Mouse (Mus musculus) lung, embryonic 15.5 days (tissue): Measurements from ENCODE around the gene 4931428F04Rik. TPM values are rescaled to one million over a fixed set of nuclear protein-coding genes. Genes with fewer than 3 reads are reported as not detected.
"Not testable (repeated sequence)": the region's sequence is repeated elsewhere in the genome, so short reads cannot be mapped to it uniquely, and the experiment has no call there.

Experiments
- ATAC-seq: fragments of 200-750 bp; cut with Nextera tagmentation; 2 replicates; pipeline ENCODE4 v1.8.0; 2017; ENCODE audit warnings: moderate number of reproducible peaks, borderline replicate concordance; ENCODE audit not compliant: low FRiP score, low TSS enrichment; ENCODE audit errors: extremely low read depth
- H3K27ac ChIP-seq: fragments of 300-500 bp; sonication (generic); 2 replicates; pipeline ENCODE4 v1.5.1; 2015; ENCODE audit warnings: moderate library complexity, mild to moderate bottlenecking, inconsistent platforms
- H3K27me3 ChIP-seq: fragments of 300-500 bp; sonication (generic); 2 replicates; pipeline ENCODE4 v1.6.1; 2015; ENCODE audit warnings: inconsistent platforms
- H3K36me3 ChIP-seq: fragments of 300-500 bp; sonication (generic); 2 replicates; pipeline ENCODE4 v1.6.1; 2015; ENCODE audit warnings: inconsistent platforms
- H3K4me1 ChIP-seq: fragments of 300-500 bp; sonication (generic); 2 replicates; pipeline ENCODE4 v1.6.1; 2015; ENCODE audit warnings: inconsistent platforms
- H3K4me2 ChIP-seq: fragments of 300-500 bp; sonication (generic); 2 replicates; pipeline ENCODE4 v1.6.1; 2015; ENCODE audit warnings: inconsistent platforms, mild to moderate bottlenecking, moderate library complexity
- H3K4me3 ChIP-seq: fragments of 300-500 bp; sonication (generic); 2 replicates; pipeline ENCODE4 v1.5.1; 2015; ENCODE audit warnings: mild to moderate bottlenecking, inconsistent platforms
- H3K9ac ChIP-seq: fragments of 300-500 bp; sonication (generic); 2 replicates; pipeline ENCODE4 v1.6.1; 2015; ENCODE audit warnings: inconsistent platforms
- H3K9me3 ChIP-seq: fragments of 300-500 bp; sonication (generic); 2 replicates; pipeline ENCODE4 v1.6.1; 2016; ENCODE audit warnings: inconsistent platforms
- WGBS: fragments of 180-500 bp; shearing (Covaris S2); methylation state at CpG from one replicate; pipeline ENCODE4 v1.1.7; 2015; 5-methylcytosine and 5-hydroxymethylcytosine counted together
- polyA plus RNA-seq: library from polyadenylated mRNA; unstranded; fragments of >200 nt; fragmentation: Nextera tagmentation; extraction: Ambion mirVana; gene quantifications from 2 replicates; pipeline ENCODE4 v1.2.1, GENCODE M21; 2015

Gene 4931428F04Rik
- polyA plus RNA-seq, 1 experiment from 2014 or later = 10.0 TPM

GRCm38 (mm10) chr8:105254152-105254965, 35.3 kb downstream of the 4931428F04Rik start:
- Histone ChIP-seq H3K27ac (peak overlapping the region; percentile 84), H3K9ac (peak overlapping the region; percentile 54), H3K36me3 (peaks cover 39% of the 10 kb centered on the region), H3K4me2 (peak overlapping the region; percentile 97), H3K9me3 (no peaks in the 10 kb centered on the region), H3K4me3 (peak overlapping the region; percentile 54), H3K4me1 (peaks cover 37% of the 10 kb centered on the region), H3K27me3 (peaks cover 30% of the 10 kb centered on the region)
- peak; percentile 89 for ATAC-seq
- under 1% methylated on average over 74 of the region's 74 CpGs for WGBS

- WGBS = 42% methylated on average over 20 of the region's 20 CpGs
- Histone ChIP-seq H3K4me1 (peaks cover 31% of the 10 kb centered on the region), H3K27ac (no peak overlapping the region), H3K9ac (peak overlapping the region; percentile 54; the same call in 1 of the 2 replicates), H3K4me2 (peak overlapping the region; percentile 97), H3K27me3 (peaks cover 24% of the 10 kb centered on the region), H3K9me3 (no peaks in the 10 kb centered on the region), H3K4me3 (peak overlapping the region; percentile 54), H3K36me3 (peaks cover 45% of the 10 kb centered on the region)
- no peak for ATAC-seq
Observed at GRCm38 (mm10) chr8:105253766-105254151, 35.9 kb downstream of the 4931428F04Rik start.

- WGBS = 74% methylated on average over 10 of the region's 10 CpGs
- ATAC-seq = no peak
- H3K36me3 ChIP-seq = peaks cover 54% of the 10 kb centered on the region
- peaks cover 16% of the 10 kb centered on the region for H3K27me3 ChIP-seq
- peaks cover 28% of the 10 kb centered on the region for H3K4me1 ChIP-seq
- no peaks in the 10 kb centered on the region for H3K9me3 ChIP-seq
- no peak overlapping the region for H3K9ac ChIP-seq
- H3K4me3 ChIP-seq = no peak overlapping the region
- H3K27ac ChIP-seq = no peak overlapping the region
- H3K4me2 ChIP-seq = peak overlapping the region; percentile 97
Observed at GRCm38 (mm10) chr8:105252680-105253537, 36.8 kb downstream of the 4931428F04Rik start.

- H3K4me1 ChIP-seq = peaks cover 28% of the 10 kb centered on the region
- ATAC-seq = no peak
- peaks cover 63% of the 10 kb centered on the region for H3K36me3 ChIP-seq
- 91% methylated on average over 6 of the region's 6 CpGs for WGBS
- no peak overlapping the region for H3K27ac ChIP-seq
- H3K27me3 ChIP-seq = peaks cover 9% of the 10 kb centered on the region; the same call in 1 of the 2 replicates
- no peak overlapping the region for H3K4me2 ChIP-seq
- H3K9ac ChIP-seq = no peak overlapping the region
- no peaks in the 10 kb centered on the region for H3K9me3 ChIP-seq
- H3K4me3 ChIP-seq = no peak overlapping the region
Observed at GRCm38 (mm10) chr8:105251954-105252353, 37.7 kb downstream of the 4931428F04Rik start.

- no peak overlapping the region for H3K4me2 ChIP-seq
- H3K27ac ChIP-seq = no peak overlapping the region
- H3K4me1 ChIP-seq = no peaks in the 10 kb centered on the region
- H3K9ac ChIP-seq = no peak overlapping the region
- 85% methylated on average over 7 of the region's 7 CpGs for WGBS
- H3K9me3 ChIP-seq = no peaks in the 10 kb centered on the region
- H3K4me3 ChIP-seq = no peak overlapping the region
- no peak for ATAC-seq
- H3K36me3 ChIP-seq = peaks cover 45% of the 10 kb centered on the region
- no peaks in the 10 kb centered on the region for H3K27me3 ChIP-seq
Observed at GRCm38 (mm10) chr8:105241016-105241415, 48.6 kb downstream of the 4931428F04Rik start.

- H3K27me3 ChIP-seq = no peaks in the 10 kb centered on the region
- no peak overlapping the region for H3K4me3 ChIP-seq
- ATAC-seq = no peak
- H3K4me1 ChIP-seq = 0 out of 2 replicates have a peak, but pooled peaks cover 2% of the 10 kb centered on the region
- no peak overlapping the region for H3K9ac ChIP-seq
- H3K36me3 ChIP-seq = peaks cover 63% of the 10 kb centered on the region
- WGBS = 93% methylated on average over 14 of the region's 14 CpGs
- no peak overlapping the region for H3K4me2 ChIP-seq
- no peak overlapping the region for H3K27ac ChIP-seq
- no peaks in the 10 kb centered on the region for H3K9me3 ChIP-seq
Observed at GRCm38 (mm10) chr8:105237442-105238142, 52.1 kb downstream of the 4931428F04Rik start.

- 69% methylated on average over 1 of the region's 1 CpGs for WGBS
- Histone ChIP-seq H3K9me3 (no peaks in the 10 kb centered on the region), H3K4me2 (no peak overlapping the region), H3K27ac (no peak overlapping the region), H3K9ac (no peak overlapping the region), H3K4me3 (no peak overlapping the region), H3K36me3 (peaks cover 47% of the 10 kb centered on the region), H3K27me3 (no peaks in the 10 kb centered on the region), H3K4me1 (0 out of 2 replicates have a peak, but pooled peaks cover 2% of the 10 kb centered on the region)
- no peak for ATAC-seq
Observed at GRCm38 (mm10) chr8:105235206-105235605, 54.5 kb downstream of the 4931428F04Rik start.

GRCm38 (mm10) chr8:105233126-105233935, 56.3 kb downstream of the 4931428F04Rik start:
- no peak for ATAC-seq
- H3K4me1 ChIP-seq = 0 out of 2 replicates have a peak, but pooled peaks cover 2% of the 10 kb centered on the region
- 24% methylated on average over 1 of the region's 1 CpGs for whole genome bisulfite sequencing

GRCm38 (mm10) chr8:105232321-105232693, 57.4 kb downstream of the 4931428F04Rik start:
- WGBS = 95% methylated on average over 4 of the region's 4 CpGs
- not testable (repeated sequence) for H3K4me2 ChIP-seq, H3K9ac ChIP-seq, ATAC-seq, H3K9me3 ChIP-seq, H3K4me3 ChIP-seq, H3K27ac ChIP-seq, H3K27me3 ChIP-seq, H3K4me1 ChIP-seq
- peaks cover 31% of the 10 kb centered on the region for H3K36me3 ChIP-seq

More at GRCm38 (mm10) chr8:105233126-105233935, 56.3 kb downstream of the 4931428F04Rik start:
- Histone ChIP-seq H3K9me3 (no peaks in the 10 kb centered on the region), H3K4me3 (no peak overlapping the region), H3K27me3 (no peaks in the 10 kb centered on the region), H3K27ac (no peak overlapping the region), H3K9ac (no peak overlapping the region), H3K36me3 (peaks cover 31% of the 10 kb centered on the region), H3K4me2 (no peak overlapping the region)

GRCm38 (mm10) chr8:105231503-105232320, 58.0 kb downstream of the 4931428F04Rik start:
- Histone ChIP-seq H3K36me3 (peaks cover 31% of the 10 kb centered on the region), H3K4me2 (no peak overlapping the region), H3K27ac (no peak overlapping the region), H3K27me3 (no peaks in the 10 kb centered on the region), H3K9ac (no peak overlapping the region), H3K4me1 (peaks cover 8% of the 10 kb centered on the region), H3K4me3 (no peak overlapping the region), H3K9me3 (no peaks in the 10 kb centered on the region)
- no peak for ATAC-seq
- WGBS = 74% methylated on average over 12 of the region's 12 CpGs
